Comparison of ENCODE assay signal across 8 mouse cellular contexts in the genomic region with DNA sequence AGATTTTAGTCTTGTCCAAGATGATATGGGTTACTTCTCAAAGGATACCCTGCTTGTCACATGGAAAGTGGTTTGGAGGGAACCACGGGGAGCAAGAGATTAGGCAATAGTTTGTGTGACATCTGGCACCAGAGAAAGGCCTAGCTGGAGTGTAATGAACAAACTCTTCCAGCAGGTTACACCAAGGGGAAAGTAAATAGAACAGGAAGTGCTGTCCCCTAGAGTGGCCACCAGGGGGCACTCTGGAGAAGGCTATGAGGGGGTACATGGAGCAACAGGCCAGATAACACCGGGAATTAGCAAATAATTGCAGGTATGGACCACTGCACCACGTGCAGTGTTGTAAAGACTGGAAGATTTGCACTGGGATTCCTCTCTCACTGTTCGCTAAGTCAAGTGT. TPM values are rescaled to one million over a fixed set of nuclear protein-coding genes. Genes with fewer than 3 reads are reported as not detected.
DNase-seq lines count a peak whose midpoint lies in the region; ATAC-seq and TF ChIP-seq lines count a peak whose summit lies in the region.

No protein-coding gene starts in this region.

- H3K4me3 ChIP-seq in MEL (ENCODE audit: control insufficient read depth in 1 of 2, insufficient read depth in 1 of 2, low read depth in 2 of 2, low read length in 2 of 2), result no peak overlapping the region
- H3K4me3 ChIP-seq in liver, embryonic 16.5 days (ENCODE audit: low read depth, low read length), result no peak overlapping the region

- intact Hi-C loops in gastrocnemius, postnatal 36 days (cut with DNase I), result loop anchor here (5.0 kb wide), 1 partner anchor 312 kb away; no protein-coding TSS in a partner anchor

- 27% methylated on average over 4 of the region's 4 CpGs for WGBS in liver, embryonic 16.5 days (ENCODE audit: insufficient replicate concordance)

- H3K27me3 ChIP-seq in MEL (ENCODE audit: control insufficient read depth in 1 of 2, insufficient read depth in 2 of 2, low read length in 2 of 2), result no peaks in the 10 kb centered on the region
- H3K27me3 ChIP-seq in liver, embryonic 16.5 days (ENCODE audit: control insufficient read depth, insufficient read depth, low read depth, low read length), result no peaks in the 10 kb centered on the region
- no peaks in the 10 kb centered on the region for H3K27me3 ChIP-seq in splenic B cell, adult 2 months (ENCODE audit: control insufficient read depth, insufficient read depth, low read length, poor library complexity, severe bottlenecking)

- peak; percentile 76 for TF ChIP-seq RAD21 in MEL (IDR thresholded peaks at IDR 0.05; ENCODE audit: low read depth, low read length)

- no peaks in the 10 kb centered on the region for H3K79me2 ChIP-seq in MEL (ENCODE audit: control insufficient read depth, insufficient read depth, low read length, poor library complexity)

- no peaks in the 10 kb centered on the region for H3K9me3 ChIP-seq in MEL (replicated peaks; ENCODE audit: insufficient read depth, low read length)
- H3K9me3 ChIP-seq in liver, embryonic 16.5 days (replicated peaks; ENCODE audit: control insufficient read depth, low read length), result no peaks in the 10 kb centered on the region

- H3K4me2 ChIP-seq in liver, embryonic 16.5 days (ENCODE audit: low read depth, low read length), result no peak overlapping the region

- peak; percentile 56 for ATAC-seq in liver, embryonic 16.5 days (ENCODE audit: low read depth)

- H3K9ac ChIP-seq in MEL (ENCODE audit: control insufficient read depth, low read depth, low read length, poor library complexity, severe bottlenecking), result no peak overlapping the region
- H3K9ac ChIP-seq in liver, embryonic 16.5 days (ENCODE audit: low read depth, low read length), result no peak overlapping the region

- TF ChIP-seq EP300 in MEL (IDR thresholded peaks at IDR 0.05; ENCODE audit: low read depth in 1 of 2, low read length in 2 of 2), result no peak

- no peaks in the 10 kb centered on the region for H3K4me1 ChIP-seq in MEL (ENCODE audit: control insufficient read depth in 1 of 2, insufficient read depth in 2 of 2, low read length in 2 of 2)
- H3K4me1 ChIP-seq in liver, embryonic 16.5 days (ENCODE audit: control insufficient read depth, low read depth, low read length), result peaks cover 4% of the 10 kb centered on the region

- no peak for TF ChIP-seq POLR2A in MEL (IDR thresholded peaks at IDR 0.05; ENCODE audit: control insufficient read depth in 1 of 2, insufficient read depth in 1 of 2, low read depth in 1 of 2, low read length in 2 of 2, poor library complexity in 1 of 2)

- H3K36me3 ChIP-seq in MEL (ENCODE audit: control insufficient read depth in 1 of 2, insufficient read depth in 2 of 2, low read length in 2 of 2), result no peaks in the 10 kb centered on the region
- no peaks in the 10 kb centered on the region for H3K36me3 ChIP-seq in liver, embryonic 16.5 days (ENCODE audit: control insufficient read depth, insufficient read depth)
- no peaks in the 10 kb centered on the region for H3K36me3 ChIP-seq in splenic B cell, adult 2 months (ENCODE audit: control insufficient read depth, insufficient read depth, low read length, poor library complexity, severe bottlenecking)

- no peak overlapping the region for H3K27ac ChIP-seq in MEL (ENCODE audit: control insufficient read depth, low read depth, low read length)
- H3K27ac ChIP-seq in liver, embryonic 16.5 days (ENCODE audit: low read length), result peak overlapping the region; percentile 41; the same call in 1 of the 2 replicates

- peak; percentile 42 to 54 for DNase-seq in left cerebral cortex, adult 18-20 months (ENCODE audit: low spot score in 2 of 2)
- no peak for DNase-seq in left cerebral cortex, adult 11 months (ENCODE audit: low spot score)
- DNase-seq in MEL (ENCODE audit: low read depth, low spot score), result peak; percentile 73
- peak; percentile 75 for DNase-seq in c-Kit-positive CD71-positive TER-119-positive erythroid progenitor cells, embryonic 14.5 days (ENCODE audit: low spot score)
- DNase-seq in gastrocnemius, postnatal 36 days, result peak; percentile 13 to 28
- peak; percentile 58 for DNase-seq in splenic B cell, adult 2 months (ENCODE audit: low read depth, low spot score)
- no peak for DNase-seq in frontal cortex, postnatal 10 days (ENCODE audit: low spot score in 2 of 2)

- TF ChIP-seq CTCF in MEL (IDR thresholded peaks at IDR 0.05 in 2 of 3, conservative IDR thresholded peaks at IDR 0.05 in 1 of 3; ENCODE audit: control insufficient read depth in 1 of 3, insufficient read depth in 1 of 3, low read depth in 2 of 3, low read length in 3 of 3, poor library complexity in 1 of 3, severe bottlenecking in 1 of 3), result peak; percentile 72 to 95 (median 77)

TF ChIP-seq in MEL, 35 proteins besides CTCF, POLR2A, EP300 and RAD21:
- no peak for TF ChIP-seq TBP (IDR thresholded peaks at IDR 0.05; ENCODE audit: low read depth, low read length)
- no peak for TF ChIP-seq MAX (IDR thresholded peaks at IDR 0.05; ENCODE audit: low read length)
- TF ChIP-seq BHLHE40 (IDR thresholded peaks at IDR 0.05; ENCODE audit: borderline replicate concordance, low read depth, low read length), result no peak
- TF ChIP-seq USF1 (IDR thresholded peaks at IDR 0.05; ENCODE audit: low read depth, low read length), result no peak
- TF ChIP-seq JUND (IDR thresholded peaks at IDR 0.05; ENCODE audit: low read depth, low read length), result no peak
- TF ChIP-seq HCFC1 (IDR thresholded peaks at IDR 0.05; ENCODE audit: low read depth, low read length), result no peak
- no peak for TF ChIP-seq GABPA (IDR thresholded peaks at IDR 0.05; ENCODE audit: low read depth, low read length)
- no peak for TF ChIP-seq ZNF384 (IDR thresholded peaks at IDR 0.05; ENCODE audit: low read depth, low read length)
- no peak for TF ChIP-seq POLR2AphosphoS2 (IDR thresholded peaks at IDR 0.05; ENCODE audit: low read length)
- TF ChIP-seq TAL1 (IDR thresholded peaks at IDR 0.05; ENCODE audit: low read length), result no peak
- no peak for TF ChIP-seq CHD2 (IDR thresholded peaks at IDR 0.05; ENCODE audit: low read length)
- peak; percentile 87 for TF ChIP-seq SMC3 (IDR thresholded peaks at IDR 0.05; ENCODE audit: low read depth, low read length)
- TF ChIP-seq MYC (IDR thresholded peaks at IDR 0.05; ENCODE audit: low read depth, low read length), result no peak
- no peak for TF ChIP-seq KAT2A (conservative IDR thresholded peaks at IDR 0.05; ENCODE audit: low read depth, low read length)
- peak; percentile 74 for TF ChIP-seq ELF1 (IDR thresholded peaks at IDR 0.05; ENCODE audit: low read depth, low read length)
- no peak for TF ChIP-seq ZMIZ1 (IDR thresholded peaks at IDR 0.05; ENCODE audit: low read depth, low read length)
- no peak for TF ChIP-seq ZKSCAN1 (IDR thresholded peaks at IDR 0.05; ENCODE audit: low read depth, low read length)
- TF ChIP-seq USF2 (IDR thresholded peaks at IDR 0.05; ENCODE audit: borderline replicate concordance in 1 of 2, insufficient read depth in 1 of 2, low read depth in 1 of 2, low read length in 2 of 2), result no peak
- no peak for TF ChIP-seq GATA1 (IDR thresholded peaks at IDR 0.05; ENCODE audit: low read depth, low read length)
- no peak for TF ChIP-seq NELFE (IDR thresholded peaks at IDR 0.05; ENCODE audit: low read depth, low read length)
- TF ChIP-seq ZC3H11A (IDR thresholded peaks at IDR 0.05; ENCODE audit: low read depth, low read length), result peak; percentile 71
- no peak for TF ChIP-seq E2F4 (IDR thresholded peaks at IDR 0.05; ENCODE audit: borderline replicate concordance, low read depth, low read length)
- TF ChIP-seq ETS1 (IDR thresholded peaks at IDR 0.05; ENCODE audit: low read depth, low read length), result no peak
TF ChIP-seq in MEL: peak in this region for 3.

RNA-seq across cellular contexts. Expression of a gene that starts 19.0 kb away (rescaled TPM):
- 10 to 100 TPM; 31.8 to 32.1 TPM for total RNA-seq in left cerebral cortex, adult 18-20 months (2021)
- 13.4 and 18.0 TPM in 2 replicates for total RNA-seq in MEL (2012; rRNA removed)
- 10 to 100 TPM; 24.8 to 46.0 TPM for polyA plus RNA-seq in MEL (2012; ENCODE audit: insufficient read depth in 1 of 2, insufficient read length in 2 of 2, low read depth in 1 of 2, low replicate concordance in 2 of 2, missing spikeins in 1 of 2)
- 1 to 10 TPM; 3.6 to 4.1 TPM for total RNA-seq in gastrocnemius, postnatal 36 days (2021)
- 5.8 and 6.7 TPM in 2 replicates for polyA plus RNA-seq in liver, embryonic 16.5 days (2015; fragmentation: Nextera tagmentation; extraction: Ambion mirVana)

RNA-seq across cellular contexts. Expression of a gene that starts 28.7 kb away (rescaled TPM):
- total RNA-seq in left cerebral cortex, adult 18-20 months (2021), result 10 to 100 TPM; 59.8 to 61.0 TPM
- total RNA-seq in MEL (2012; rRNA removed), result 69.0 and 70.8 TPM in 2 replicates
- polyA plus RNA-seq in MEL (2012; ENCODE audit: insufficient read depth in 1 of 2, insufficient read length in 2 of 2, low read depth in 1 of 2, low replicate concordance in 2 of 2, missing spikeins in 1 of 2), result 100 to 1,000 TPM in 1 of 2 experiments, 10 to 100 TPM in 1; 72.1 to 244 TPM
- 10 to 100 TPM; 17.8 to 25.9 TPM for total RNA-seq in gastrocnemius, postnatal 36 days (2021)
- 48.7 and 50.4 TPM in 2 replicates for polyA plus RNA-seq in liver, embryonic 16.5 days (2015; fragmentation: Nextera tagmentation; extraction: Ambion mirVana)

Comparison
In these comparisons a context has a peak if more than half of its experiments do, and no peak if none do; other contexts are left out.
1. DNase-seq: peak in left cerebral cortex, adult 18-20 months (2 of 2), MEL (single experiment), c-Kit-positive CD71-positive TER-119-positive erythroid progenitor cells, embryonic 14.5 days (single experiment), gastrocnemius, postnatal 36 days (2 of 2) and splenic B cell, adult 2 months (single experiment); none in left cerebral cortex, adult 11 months (single experiment) and frontal cortex, postnatal 10 days (0 of 2).